Mouse (Mus musculus) embryonic fibroblast, embryonic 13.5 days (primary cell): ENCODE measurements around the gene Tmcc3.

Experiments
- CTCF ChIP-seq: IDR thresholded peaks from 2 replicates; pipeline ENCODE4 v1.5.1; 2011; ENCODE audit warnings: mild to moderate bottlenecking, control low read depth, low read length, moderate library complexity, borderline replicate concordance; ENCODE audit not compliant: insufficient read depth
- POLR2A ChIP-seq: IDR thresholded peaks from 2 replicates; pipeline ENCODE4 v1.6.1; 2011; ENCODE audit warnings: low read depth, mild to moderate bottlenecking, control low read depth, low read length, moderate library complexity

DNA sequence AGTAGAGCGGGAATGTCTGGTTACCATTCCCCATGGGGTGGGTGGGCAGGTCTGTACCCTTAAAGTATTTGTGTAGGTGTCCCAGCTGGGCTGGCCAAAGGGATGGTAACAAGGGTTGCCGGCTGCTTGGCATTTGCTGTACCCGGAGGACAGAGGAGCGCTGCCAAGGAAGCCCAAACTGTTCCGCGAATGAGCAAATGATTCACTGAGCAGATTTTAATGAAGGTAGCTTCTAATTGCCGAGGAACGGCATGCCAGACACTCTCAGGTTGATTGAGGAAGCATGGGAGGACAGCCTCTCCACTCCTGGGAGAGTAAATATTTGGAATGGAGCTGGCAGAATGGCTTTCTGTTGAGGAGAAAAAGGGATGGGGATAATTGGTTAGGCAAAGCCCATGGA is 29.6 kb upstream of the Tmcc3 start:
- no peak for TF ChIP-seq POLR2A
- no peak for TF ChIP-seq CTCF
